Mouse (Mus musculus): ENCODE results near the gene Smyd1. TPM values are rescaled to one million over a fixed set of nuclear protein-coding genes. Genes with fewer than 3 reads are reported as not detected.

Smyd1 gene
- polyA plus RNA-seq (2014; fragmentation: Nextera tagmentation; extraction: Ambion mirVana): 0.53 and 2.7 TPM in 2 replicates

GRCm38 (mm10) chr6:71321826-71322283 is at the start of gene Smyd1:
TSS of gene Smyd1 (minus strand) at chr6:71322233.
- H3K4me3 ChIP-seq (ENCODE audit: low read depth, low read length): no peak within 1 kb of the TSS
- ATAC-seq (ENCODE audit: insufficient read depth) (no peak), DNase-seq (no peak)
- TF ChIP-seq CTCF (IDR thresholded peaks at IDR 0.05; ENCODE audit: low read depth): no peak
- no peak within 1 kb of the TSS for H3K9ac ChIP-seq
- no peak within 1 kb of the TSS for H3K27ac ChIP-seq (ENCODE audit: low read depth)
- H3K4me2 ChIP-seq: no peak within 1 kb of the TSS
- no peaks in the 10 kb centered on the region for H3K36me3 ChIP-seq (ENCODE audit: insufficient read depth)
- WGBS: 63% methylated on average over 3 of the region's 3 CpGs
- H3K4me1 ChIP-seq (ENCODE audit: insufficient read depth): no peaks in the 10 kb centered on the region
- H3K27me3 ChIP-seq (ENCODE audit: insufficient read depth, low read length): no peaks in the 10 kb centered on the region
- H3K9me3 ChIP-seq (ENCODE audit: low read depth, low read length): no peaks in the 10 kb centered on the region

- no peak for DNase-seq
- Histone ChIP-seq H3K9me3 (ENCODE audit: low read depth, low read length) (no peaks in the 10 kb centered on the region), H3K36me3 (ENCODE audit: insufficient read depth) (no peaks in the 10 kb centered on the region), H3K4me2 (no peak overlapping the region), H3K27me3 (ENCODE audit: insufficient read depth, low read length) (no peaks in the 10 kb centered on the region), H3K4me3 (ENCODE audit: low read depth, low read length) (no peak overlapping the region), H3K27ac (ENCODE audit: low read depth) (no peak overlapping the region), H3K9ac (no peak overlapping the region), H3K4me1 (ENCODE audit: insufficient read depth) (no peaks in the 10 kb centered on the region)
- ATAC-seq (ENCODE audit: insufficient read depth): no peak
- TF ChIP-seq CTCF (IDR thresholded peaks at IDR 0.05; ENCODE audit: low read depth): no peak
- 69% methylated on average over 5 of the region's 5 CpGs for WGBS
Observed at GRCm38 (mm10) chr6:71371085-71371605, 49.1 kb upstream of the Smyd1 start.

GRCm38 (mm10) chr6:71369416-71369815 is 47.4 kb upstream of the Smyd1 start:
- H3K4me3 ChIP-seq (ENCODE audit: low read depth, low read length): no peak overlapping the region
- 93% methylated on average over 6 of the region's 6 CpGs for WGBS
- H3K4me2 ChIP-seq: no peak overlapping the region
- ATAC-seq (ENCODE audit: insufficient read depth) (no peak), DNase-seq (no peak)
- no peak overlapping the region for H3K9ac ChIP-seq
- no peaks in the 10 kb centered on the region for H3K27me3 ChIP-seq (ENCODE audit: insufficient read depth, low read length)
- H3K27ac ChIP-seq (ENCODE audit: low read depth): no peak overlapping the region
- H3K36me3 ChIP-seq (ENCODE audit: insufficient read depth): no peaks in the 10 kb centered on the region
- H3K9me3 ChIP-seq (ENCODE audit: low read depth, low read length): no peaks in the 10 kb centered on the region
- TF ChIP-seq CTCF (IDR thresholded peaks at IDR 0.05; ENCODE audit: low read depth): no peak
- H3K4me1 ChIP-seq (ENCODE audit: insufficient read depth): no peaks in the 10 kb centered on the region

GRCm38 (mm10) chr6:71363995-71364394 is 42.0 kb upstream of the Smyd1 start:
- no peaks in the 10 kb centered on the region for H3K27me3 ChIP-seq (ENCODE audit: insufficient read depth, low read length)
- H3K9ac ChIP-seq: no peak overlapping the region
- no peak overlapping the region for H3K4me3 ChIP-seq (ENCODE audit: low read depth, low read length)
- H3K4me1 ChIP-seq (ENCODE audit: insufficient read depth): no peaks in the 10 kb centered on the region
- H3K4me2 ChIP-seq: no peak overlapping the region
- WGBS: 75% methylated on average over 2 of the region's 2 CpGs
- TF ChIP-seq CTCF (IDR thresholded peaks at IDR 0.05; ENCODE audit: low read depth): no peak
- no peaks in the 10 kb centered on the region for H3K36me3 ChIP-seq (ENCODE audit: insufficient read depth)
- ATAC-seq (ENCODE audit: insufficient read depth) (no peak), DNase-seq (no peak)
- H3K27ac ChIP-seq (ENCODE audit: low read depth): no peak overlapping the region
- no peaks in the 10 kb centered on the region for H3K9me3 ChIP-seq (ENCODE audit: low read depth, low read length)

GRCm38 (mm10) chr6:71361156-71361670 is 39.2 kb upstream of the Smyd1 start:
- 74% methylated on average over 10 of the region's 10 CpGs for WGBS

GRCm38 (mm10) chr6:71360751-71361150 is 38.7 kb upstream of the Smyd1 start:
- Histone ChIP-seq H3K36me3 (ENCODE audit: insufficient read depth) (no peaks in the 10 kb centered on the region), H3K27ac (ENCODE audit: low read depth) (no peak overlapping the region), H3K9me3 (ENCODE audit: low read depth, low read length) (no peaks in the 10 kb centered on the region), H3K27me3 (ENCODE audit: insufficient read depth, low read length) (no peaks in the 10 kb centered on the region), H3K4me1 (ENCODE audit: insufficient read depth) (no peaks in the 10 kb centered on the region), H3K4me2 (no peak overlapping the region), H3K4me3 (ENCODE audit: low read depth, low read length) (no peak overlapping the region), H3K9ac (no peak overlapping the region)
- 67% methylated on average over 5 of the region's 5 CpGs for WGBS
- DNase-seq (no peak), ATAC-seq (ENCODE audit: insufficient read depth) (no peak)
- no peak for TF ChIP-seq CTCF (IDR thresholded peaks at IDR 0.05; ENCODE audit: low read depth)

More at GRCm38 (mm10) chr6:71361156-71361670, 39.2 kb upstream of the Smyd1 start:
- H3K9ac ChIP-seq: no peak overlapping the region
- no peak for ATAC-seq (ENCODE audit: insufficient read depth)
- no peaks in the 10 kb centered on the region for H3K9me3 ChIP-seq (ENCODE audit: low read depth, low read length)
- no peaks in the 10 kb centered on the region for H3K27me3 ChIP-seq (ENCODE audit: insufficient read depth, low read length)
- no peaks in the 10 kb centered on the region for H3K4me1 ChIP-seq (ENCODE audit: insufficient read depth)
- H3K36me3 ChIP-seq (ENCODE audit: insufficient read depth): no peaks in the 10 kb centered on the region
- no peak overlapping the region for H3K4me3 ChIP-seq (ENCODE audit: low read depth, low read length)
- no peak overlapping the region for H3K27ac ChIP-seq (ENCODE audit: low read depth)
- no peak overlapping the region for H3K4me2 ChIP-seq
- no peak for DNase-seq
- no peak for TF ChIP-seq CTCF (IDR thresholded peaks at IDR 0.05; ENCODE audit: low read depth)

GRCm38 (mm10) chr6:71360221-71360620 is 38.2 kb upstream of the Smyd1 start:
- DNase-seq (no peak), ATAC-seq (ENCODE audit: insufficient read depth) (no peak)
- Histone ChIP-seq H3K4me1 (ENCODE audit: insufficient read depth) (no peaks in the 10 kb centered on the region), H3K27me3 (ENCODE audit: insufficient read depth, low read length) (no peaks in the 10 kb centered on the region), H3K4me3 (ENCODE audit: low read depth, low read length) (no peak overlapping the region), H3K36me3 (ENCODE audit: insufficient read depth) (no peaks in the 10 kb centered on the region), H3K4me2 (no peak overlapping the region), H3K9ac (no peak overlapping the region), H3K9me3 (ENCODE audit: low read depth, low read length) (no peaks in the 10 kb centered on the region), H3K27ac (ENCODE audit: low read depth) (no peak overlapping the region)
- 79% methylated on average over 4 of the region's 4 CpGs for WGBS
- TF ChIP-seq CTCF (IDR thresholded peaks at IDR 0.05; ENCODE audit: low read depth): no peak

Data from lung, embryonic 14.5 days (tissue).